Mouse (Mus musculus): ENCODE results near the gene Shisa4.

DNA sequence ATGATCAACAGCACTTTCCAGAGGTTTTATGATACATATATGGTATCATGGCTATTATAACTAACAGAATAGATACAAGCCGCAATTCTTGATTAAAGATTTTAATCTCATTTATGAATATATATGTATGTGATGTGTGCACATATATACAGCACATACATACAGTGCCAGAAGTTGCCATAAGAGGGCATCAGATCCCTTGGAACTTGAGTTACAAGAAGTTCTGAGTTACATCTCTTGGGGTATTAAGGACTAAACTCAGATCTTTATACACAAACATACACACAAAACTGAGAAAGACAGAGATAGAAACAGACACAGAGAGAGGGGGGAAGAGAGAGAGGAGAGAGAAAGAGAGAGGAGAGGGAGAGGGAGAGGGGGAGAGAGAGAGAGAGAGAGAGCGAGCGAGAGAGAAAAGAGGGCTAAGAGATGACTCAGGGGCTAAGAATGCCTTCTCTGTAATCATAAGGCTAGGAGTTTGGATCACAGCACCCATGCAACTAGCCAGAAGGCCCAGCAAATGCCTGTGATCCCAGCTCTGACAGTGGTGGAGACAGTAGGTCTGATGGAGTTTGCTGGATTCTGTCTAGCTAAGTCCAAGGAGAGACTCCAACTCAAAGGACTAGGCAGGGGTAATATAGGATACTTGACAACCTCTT is 26.5 kb upstream of the Shisa4 start:
- TF ChIP-seq CTCF (IDR thresholded peaks at IDR 0.05; ENCODE audit: borderline replicate concordance, control insufficient read depth, extremely low read depth, insufficient read depth, low read length, poor library complexity) (no peak), POLR2A (IDR thresholded peaks at IDR 0.05; ENCODE audit: control insufficient read depth, extremely low read depth, insufficient read depth, low read length, poor library complexity) (no peak)
